Mouse (Mus musculus): ENCODE measurements around the gene Trim3.
A peak's percentile ranks its signal among the peaks of the same experiment; 100 is the strongest.

Trim3 gene

GRCm38 (mm10) chr7:105633127-105633800 lies at the start of gene Trim3:
Gene Trim3, minus strand, starts transcription at chr7:105633571.
- DNase-seq (ENCODE audit: low spot score) = peak; percentile 80

DNA sequence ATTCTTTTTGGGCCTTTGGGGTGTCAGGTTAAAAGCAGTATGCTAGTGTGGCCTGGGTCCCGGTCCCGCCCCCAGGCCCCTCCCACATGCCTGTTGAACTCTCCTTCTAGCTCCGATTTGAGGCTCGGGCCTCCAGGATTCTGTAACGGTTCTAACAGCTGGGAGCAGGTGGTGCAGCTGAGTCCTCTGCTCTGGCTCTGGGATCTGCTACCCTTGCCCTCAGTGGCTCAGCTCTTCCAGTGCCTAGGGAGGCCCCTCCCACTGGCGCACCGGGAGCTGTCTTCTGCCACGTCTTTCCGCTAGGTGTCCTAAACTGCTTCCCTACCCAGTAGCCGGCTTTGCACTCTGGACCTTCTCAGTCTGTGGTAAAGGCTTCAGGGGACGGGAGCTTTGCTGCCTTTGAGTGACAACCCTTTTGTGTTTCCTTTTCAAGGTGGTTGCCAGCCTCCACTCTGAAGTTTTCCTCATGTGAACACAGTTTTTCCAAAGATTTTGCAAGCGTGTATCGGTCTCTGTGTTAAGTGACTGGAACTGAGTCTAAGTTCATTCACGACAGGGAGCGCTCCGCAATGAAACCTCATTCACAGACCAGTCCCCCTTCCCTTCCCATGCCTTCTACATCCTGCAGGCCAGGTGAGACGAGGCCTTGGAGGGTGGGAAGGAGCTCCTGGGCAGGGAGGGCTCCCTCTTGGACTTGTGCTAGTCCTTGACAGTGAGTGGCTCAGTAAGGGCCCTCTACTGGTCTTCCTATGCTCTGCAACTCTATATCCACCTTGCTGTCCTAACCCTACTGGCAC lies 17.5 kb upstream of the Trim3 start, which contains the start of gene Dnhd1:
Dnhd1 (plus strand) TSS at position 189 of the 797 bp plus-strand sequence.
- no peak for DNase-seq (ENCODE audit: low spot score)

DNA sequence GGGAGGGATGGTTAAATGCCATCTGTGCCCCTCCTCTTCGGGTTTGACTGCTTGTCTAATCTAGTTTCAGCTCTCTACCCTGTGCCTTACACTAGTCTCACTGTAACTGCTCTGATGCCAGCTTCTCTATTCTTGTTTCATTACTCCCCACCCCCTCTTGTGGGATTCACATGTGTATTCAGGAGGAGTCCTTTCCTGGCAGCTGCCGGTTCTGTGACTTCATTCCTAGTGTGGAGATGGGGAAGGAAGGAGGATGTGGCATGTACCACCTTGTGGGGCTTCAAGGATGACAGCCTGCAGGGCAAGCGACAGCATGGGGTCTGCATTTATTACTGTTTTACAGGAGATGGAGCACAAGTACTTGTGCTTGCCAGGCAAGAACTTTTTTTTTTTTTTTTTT lies 8.6 kb upstream of the Trim3 start:
- no peak for DNase-seq (ENCODE audit: low spot score)

- DNase-seq (ENCODE audit: low spot score) = no peak
Measured at GRCm38 (mm10) chr7:105640894-105641255, 7.5 kb upstream of the Trim3 start.

GRCm38 (mm10) chr7:105640233-105640893 lies 7.0 kb upstream of the Trim3 start, which contains the start of the genes Arfip2 and Gm45799:
Gene Arfip2, minus strand, starts transcription at chr7:105640416.
Gene Gm45799, plus strand, starts transcription at chr7:105640552.
- peak; percentile 84 for DNase-seq (ENCODE audit: low spot score)

- no peak for DNase-seq (ENCODE audit: low spot score)
Measured at GRCm38 (mm10) chr7:105639756-105640155, 6.4 kb upstream of the Trim3 start, which contains the start of gene Timm10b. Gene Timm10b, plus strand, starts transcription at chr7:105640056.

DNA sequence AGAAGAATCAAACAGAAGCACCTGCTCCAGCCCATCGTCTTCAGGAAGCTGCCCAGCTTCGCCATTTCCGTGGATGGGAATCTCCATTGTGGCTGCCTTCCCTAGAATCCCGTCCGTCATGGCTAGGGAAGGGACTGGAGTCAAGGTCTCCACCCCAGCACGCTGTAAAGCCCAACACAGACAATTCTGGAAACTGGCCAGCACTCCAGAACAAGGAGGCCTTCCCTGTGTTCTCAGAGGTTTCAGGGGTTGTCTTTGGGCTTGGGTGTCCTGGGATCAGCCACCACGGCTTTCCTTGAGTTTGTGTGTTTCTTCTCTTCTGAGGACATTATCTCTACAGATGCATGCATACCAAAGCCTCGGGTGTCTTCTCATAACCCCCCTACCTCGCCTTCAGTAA lies 5.9 kb upstream of the Trim3 start:
- no peak for DNase-seq (ENCODE audit: low spot score)

- DNase-seq (ENCODE audit: low spot score) = no peak
Measured at GRCm38 (mm10) chr7:105638776-105639175, 5.4 kb upstream of the Trim3 start.

DNA sequence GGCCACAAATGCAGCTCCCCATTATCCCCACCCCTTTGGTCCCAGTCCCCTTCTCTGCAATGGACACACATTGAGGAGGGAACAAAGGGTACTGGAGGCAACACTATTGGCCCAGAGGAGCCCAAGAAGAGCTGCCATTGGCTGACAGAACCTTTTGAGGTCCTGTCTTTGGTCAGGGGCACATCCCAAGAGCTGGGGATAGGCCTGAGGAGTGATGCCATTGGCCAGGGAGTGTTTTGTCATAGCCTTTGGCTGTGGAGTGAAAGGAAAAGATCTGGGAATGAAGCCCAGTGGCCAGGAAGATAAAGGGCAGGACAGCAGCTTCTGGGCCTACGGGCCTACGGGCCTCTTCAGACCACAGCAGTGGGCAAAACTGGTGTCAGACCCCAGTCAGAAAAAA lies 2.4 kb upstream of the Trim3 start:
- no peak for DNase-seq (ENCODE audit: low spot score)

DNA sequence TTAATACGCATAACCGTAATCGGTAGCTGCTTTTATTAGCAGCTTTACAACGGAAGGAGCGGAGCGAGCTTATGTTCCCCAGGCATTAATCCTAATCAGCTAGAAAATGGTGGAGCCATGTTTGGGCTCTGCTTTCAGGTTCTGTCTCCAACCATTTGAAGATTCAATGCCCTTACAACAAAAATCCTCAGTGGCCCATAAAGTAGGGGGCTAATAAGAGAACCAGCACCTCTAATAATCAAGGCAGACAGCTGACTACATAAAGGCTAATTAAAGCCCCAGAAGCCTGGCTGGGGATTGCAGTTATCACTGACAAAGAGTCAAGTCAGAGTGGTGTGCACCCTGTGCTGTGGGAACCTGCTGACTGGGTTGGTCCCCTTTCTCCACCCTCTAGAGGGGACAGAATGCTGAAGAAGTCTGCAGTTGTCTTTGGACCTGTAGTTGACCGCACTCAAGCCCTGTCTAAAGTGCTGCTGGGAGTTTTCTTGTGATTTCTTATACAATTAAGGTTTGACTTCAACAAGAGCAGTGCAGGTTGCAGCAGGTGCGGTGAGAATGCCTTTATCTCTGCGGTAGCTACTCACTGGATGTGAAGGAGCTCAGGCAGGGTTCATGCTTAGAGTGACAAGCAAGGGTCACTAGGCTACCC lies 1.0 kb upstream of the Trim3 start:
- DNase-seq (ENCODE audit: low spot score) = no peak

DNA sequence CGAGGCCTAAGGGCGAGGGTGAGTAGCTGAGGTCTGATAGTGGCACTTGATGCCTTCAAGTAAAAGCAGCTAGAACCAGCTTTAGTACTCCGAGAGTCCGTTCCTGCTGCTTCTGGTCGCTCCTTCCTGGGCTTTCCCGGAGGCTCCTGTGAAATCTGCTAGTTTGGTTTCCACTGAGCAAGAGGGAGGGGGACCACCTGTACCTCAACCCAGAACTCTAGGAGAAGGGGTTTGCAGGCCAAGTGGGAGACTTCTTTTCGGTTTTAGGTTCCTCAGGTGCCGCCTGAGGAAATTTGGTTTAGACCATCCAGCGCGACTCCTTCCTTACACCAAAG lies 397 bp upstream of the Trim3 start:
- no peak for DNase-seq (ENCODE audit: low spot score)

GRCm38 (mm10) chr7:105632551-105632972 lies 809 bp downstream of the Trim3 start:
- no peak for DNase-seq (ENCODE audit: low spot score)

DNA sequence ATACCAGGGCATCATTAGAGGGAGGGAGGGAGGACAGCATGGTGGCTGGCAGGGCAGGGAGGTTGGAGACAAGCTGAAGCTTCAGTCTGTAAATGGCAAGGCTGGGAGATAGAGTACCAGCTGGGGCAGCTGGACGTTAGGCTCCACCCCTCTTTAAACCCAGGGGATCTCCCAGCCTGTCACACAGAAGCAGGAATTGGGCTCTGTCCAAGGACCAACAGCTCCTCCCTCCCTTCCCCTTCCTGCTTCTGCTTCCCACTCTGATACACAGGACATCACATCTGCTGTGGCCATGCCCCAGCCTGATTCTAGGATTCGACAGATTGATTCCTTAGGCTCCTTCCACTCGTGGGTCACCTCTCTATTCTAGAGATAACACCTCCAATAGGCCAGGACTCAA lies 4.7 kb downstream of the Trim3 start:
- DNase-seq (ENCODE audit: low spot score) = no peak

- no peak for DNase-seq (ENCODE audit: low spot score)
Measured at GRCm38 (mm10) chr7:105625397-105625796, 8.0 kb downstream of the Trim3 start.

DNA sequence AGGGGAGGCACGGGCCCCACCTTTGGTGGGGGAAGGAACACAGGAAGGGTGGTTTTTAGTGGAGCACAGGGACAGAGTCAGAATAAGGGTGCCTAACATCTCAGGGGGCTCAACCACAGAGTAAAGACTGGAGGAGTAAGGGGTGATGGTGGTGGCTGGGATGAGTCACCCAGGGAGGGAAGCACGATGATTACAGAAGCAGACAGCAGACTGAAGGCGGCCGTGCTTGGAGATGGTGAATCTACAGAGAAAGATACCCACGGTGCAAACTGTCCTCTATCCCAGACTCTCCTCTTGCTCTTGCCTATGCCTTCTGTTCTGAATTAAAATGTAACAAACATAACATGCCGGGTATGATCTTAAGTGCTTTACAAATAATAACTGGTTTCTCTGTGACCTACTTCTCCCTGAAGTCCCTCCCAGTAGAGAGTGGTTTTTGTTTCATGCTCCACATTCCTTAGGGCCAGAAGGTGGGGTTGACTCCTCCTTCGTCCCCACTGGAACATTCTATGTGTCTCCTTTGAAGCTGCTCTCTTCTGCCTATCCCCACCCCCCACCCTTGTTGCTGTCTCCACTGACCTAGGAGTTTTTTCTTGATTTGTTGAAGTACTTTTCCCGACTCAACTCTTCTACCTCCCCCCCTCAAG lies 11.6 kb downstream of the Trim3 start:
- no peak for DNase-seq (ENCODE audit: low spot score)

- DNase-seq (ENCODE audit: low spot score) = no peak
Measured at GRCm38 (mm10) chr7:105621053-105621452, 12.3 kb downstream of the Trim3 start.

- no peak for DNase-seq (ENCODE audit: low spot score)
Measured at GRCm38 (mm10) chr7:105619701-105620100, 13.7 kb downstream of the Trim3 start.

DNA sequence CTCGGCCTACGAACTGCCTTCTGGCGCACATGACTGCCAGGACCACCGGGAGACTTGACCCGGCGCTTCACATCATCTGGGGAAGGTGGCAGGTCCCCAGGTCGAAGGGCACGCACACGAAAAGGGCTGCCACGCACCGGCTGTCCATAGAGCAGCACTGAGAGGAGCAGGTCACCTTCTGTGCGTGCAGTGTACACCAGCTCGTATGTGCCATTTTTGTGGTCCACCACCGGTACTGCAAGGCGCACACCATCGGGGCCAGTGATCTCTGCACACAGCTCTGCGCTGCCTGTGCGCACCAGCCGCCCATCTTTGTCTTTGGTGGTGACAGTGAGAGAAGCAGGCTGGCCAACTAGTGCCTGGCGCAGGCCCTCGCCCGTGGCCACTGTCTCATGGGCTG lies 15.6 kb downstream of the Trim3 start:
- no peak for DNase-seq (ENCODE audit: low spot score)

GRCm38 (mm10) chr7:105616561-105616960 lies 16.8 kb downstream of the Trim3 start:
- no peak for DNase-seq (ENCODE audit: low spot score)

DNA sequence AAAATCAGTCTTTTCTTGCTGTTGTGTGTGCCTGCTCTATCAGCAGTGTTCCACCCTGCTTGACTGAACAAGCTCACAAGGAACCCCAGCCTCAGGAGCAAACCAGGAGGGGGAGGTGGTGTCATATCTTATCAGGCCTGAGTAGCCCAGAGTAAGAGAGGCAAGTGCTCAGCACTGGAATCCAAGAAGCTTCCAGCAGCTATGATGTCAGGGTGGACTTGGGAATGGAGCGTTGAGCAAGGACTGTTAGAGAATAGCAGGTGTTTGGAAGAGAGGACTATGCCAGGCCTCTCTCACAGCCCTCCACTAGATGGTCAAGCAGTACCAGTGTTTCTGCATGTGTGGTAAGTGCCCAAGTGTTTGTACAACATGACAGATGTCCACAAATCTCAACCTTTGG lies 17.7 kb downstream of the Trim3 start:
- DNase-seq (ENCODE audit: low spot score) = no peak

- DNase-seq (ENCODE audit: low spot score) = no peak
Measured at GRCm38 (mm10) chr7:105614400-105614799, 19.0 kb downstream of the Trim3 start.

DNA sequence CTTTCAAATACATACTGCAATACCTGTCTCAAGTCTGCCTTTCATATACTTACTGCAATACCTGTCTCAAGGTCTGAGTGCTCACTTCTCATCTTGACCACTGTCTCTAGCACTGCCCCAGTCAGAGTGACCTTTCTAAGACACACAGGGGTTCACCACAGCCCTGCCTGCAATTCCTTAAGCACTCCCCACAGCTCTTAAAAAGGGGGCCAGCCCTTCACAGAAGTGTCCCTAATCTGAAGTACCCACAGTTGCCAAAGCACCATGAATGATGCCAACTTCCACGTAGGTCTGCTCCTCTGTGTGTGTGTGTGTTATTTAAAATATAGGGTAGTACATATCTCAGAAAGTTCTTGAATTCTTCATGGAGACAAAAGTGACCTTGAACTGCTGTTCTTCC lies 21.6 kb downstream of the Trim3 start:
- no peak for DNase-seq (ENCODE audit: low spot score)
